Mouse (Mus musculus): ENCODE measurements around the gene Wipf2. TPM values are rescaled to one million over a fixed set of nuclear protein-coding genes. Genes with fewer than 3 reads are reported as not detected.

The Wipf2 gene
- total and polyA plus RNA-seq, 3 experiments: 4.0 to 9.6 (median 9.1) TPM

DNA sequence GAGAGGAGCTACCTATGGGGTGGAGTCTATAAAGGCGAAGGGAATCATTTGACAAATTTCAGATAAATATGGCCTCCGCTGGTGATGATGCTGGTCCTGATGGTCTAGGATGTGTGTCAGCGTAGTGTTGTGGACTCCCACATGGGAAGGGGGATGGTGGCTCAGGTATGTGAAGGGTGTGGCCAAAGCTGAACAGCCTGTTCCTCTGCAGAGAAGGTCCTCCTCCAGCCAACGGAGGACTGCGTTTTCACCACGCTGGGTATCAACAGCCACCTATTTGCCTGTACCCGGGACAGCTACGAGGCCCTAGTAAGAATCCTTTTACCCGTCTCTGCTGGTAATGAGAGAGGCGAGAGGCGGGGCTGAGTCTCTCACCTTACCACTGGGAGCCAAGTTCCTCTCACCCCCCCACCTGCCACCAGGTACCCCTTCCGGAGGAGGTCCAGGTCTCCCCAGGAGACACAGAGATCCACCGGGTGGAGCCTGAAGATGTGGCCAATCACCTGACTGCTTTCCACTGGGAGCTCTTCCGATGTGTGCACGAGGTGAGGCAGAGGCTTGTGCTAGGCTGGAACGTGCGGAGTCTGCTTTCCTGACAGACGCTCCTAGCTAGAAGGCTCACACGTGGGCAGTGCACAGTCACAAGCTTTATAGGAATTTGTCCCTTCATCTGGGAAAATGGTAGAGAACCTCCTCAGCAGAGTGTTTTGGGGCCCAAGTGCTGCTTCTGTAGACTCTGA, 16.4 kb upstream of the Wipf2 start:
- no peak for DNase-seq
- H3K9ac ChIP-seq (ENCODE audit: low read depth, low read length): no peak overlapping the region
- no peaks in the 10 kb centered on the region for H3K36me3 ChIP-seq (ENCODE audit: control insufficient read depth, insufficient read depth, low read length)
- no peaks in the 10 kb centered on the region for H3K79me2 ChIP-seq (replicated peaks; ENCODE audit: control insufficient read depth, insufficient read depth, low read length)
- intact Hi-C loops (cut with DNase I): no loop called here
- H3K27me3 ChIP-seq (ENCODE audit: control insufficient read depth, insufficient read depth, low read length): no peaks in the 10 kb centered on the region
- H3K27ac ChIP-seq: no peak overlapping the region
- 62% methylated on average over 19 of the region's 19 CpGs for WGBS
- no peak overlapping the region for H3K4me3 ChIP-seq
- no peaks in the 10 kb centered on the region for H3K4me1 ChIP-seq (ENCODE audit: control insufficient read depth, insufficient read depth, low read length)
- TF ChIP-seq EP300 (IDR thresholded peaks at IDR 0.05; ENCODE audit: insufficient read depth, low read depth, low read length) (no peak), CTCF (IDR thresholded peaks at IDR 0.05) (no peak), POLR2A (IDR thresholded peaks at IDR 0.05; ENCODE audit: insufficient read depth, low read depth, low read length) (no peak)

DNA sequence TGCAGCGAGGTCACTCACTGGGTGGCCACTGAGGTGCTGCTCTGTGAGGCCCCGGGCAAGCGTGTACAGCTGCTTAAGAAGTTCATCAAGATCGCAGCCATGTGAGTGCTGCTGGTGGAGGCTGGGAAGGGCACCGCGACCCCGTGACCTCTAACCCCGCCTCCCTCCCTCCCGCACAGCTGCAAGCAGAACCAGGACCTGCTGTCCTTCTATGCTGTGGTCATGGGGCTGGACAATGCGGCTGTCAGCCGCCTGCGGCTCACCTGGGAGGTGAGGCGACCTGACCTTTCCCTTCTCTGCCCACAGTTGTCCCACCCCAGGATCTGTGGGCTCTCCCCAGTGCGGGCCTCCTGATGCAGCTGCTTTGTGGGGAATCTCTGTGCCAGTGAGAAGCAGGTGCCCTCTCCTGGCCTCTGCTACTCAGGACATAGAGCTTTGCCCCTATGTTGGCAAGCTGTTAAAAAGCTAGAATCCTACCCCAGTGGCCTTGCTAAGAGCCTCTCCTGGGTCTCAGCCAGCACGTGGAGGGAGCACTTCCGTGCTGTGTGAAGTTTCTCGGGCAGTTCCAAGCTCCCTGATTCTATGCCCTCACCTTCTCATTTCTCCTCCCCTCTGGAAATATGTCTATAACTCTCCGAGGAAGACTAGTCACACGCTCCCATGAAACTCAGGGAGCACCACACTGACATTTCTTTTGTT, 14.1 kb upstream of the Wipf2 start:
- intact Hi-C loops (cut with DNase I): no loop called here
- no peak overlapping the region for H3K9ac ChIP-seq (ENCODE audit: low read depth, low read length)

DNA sequence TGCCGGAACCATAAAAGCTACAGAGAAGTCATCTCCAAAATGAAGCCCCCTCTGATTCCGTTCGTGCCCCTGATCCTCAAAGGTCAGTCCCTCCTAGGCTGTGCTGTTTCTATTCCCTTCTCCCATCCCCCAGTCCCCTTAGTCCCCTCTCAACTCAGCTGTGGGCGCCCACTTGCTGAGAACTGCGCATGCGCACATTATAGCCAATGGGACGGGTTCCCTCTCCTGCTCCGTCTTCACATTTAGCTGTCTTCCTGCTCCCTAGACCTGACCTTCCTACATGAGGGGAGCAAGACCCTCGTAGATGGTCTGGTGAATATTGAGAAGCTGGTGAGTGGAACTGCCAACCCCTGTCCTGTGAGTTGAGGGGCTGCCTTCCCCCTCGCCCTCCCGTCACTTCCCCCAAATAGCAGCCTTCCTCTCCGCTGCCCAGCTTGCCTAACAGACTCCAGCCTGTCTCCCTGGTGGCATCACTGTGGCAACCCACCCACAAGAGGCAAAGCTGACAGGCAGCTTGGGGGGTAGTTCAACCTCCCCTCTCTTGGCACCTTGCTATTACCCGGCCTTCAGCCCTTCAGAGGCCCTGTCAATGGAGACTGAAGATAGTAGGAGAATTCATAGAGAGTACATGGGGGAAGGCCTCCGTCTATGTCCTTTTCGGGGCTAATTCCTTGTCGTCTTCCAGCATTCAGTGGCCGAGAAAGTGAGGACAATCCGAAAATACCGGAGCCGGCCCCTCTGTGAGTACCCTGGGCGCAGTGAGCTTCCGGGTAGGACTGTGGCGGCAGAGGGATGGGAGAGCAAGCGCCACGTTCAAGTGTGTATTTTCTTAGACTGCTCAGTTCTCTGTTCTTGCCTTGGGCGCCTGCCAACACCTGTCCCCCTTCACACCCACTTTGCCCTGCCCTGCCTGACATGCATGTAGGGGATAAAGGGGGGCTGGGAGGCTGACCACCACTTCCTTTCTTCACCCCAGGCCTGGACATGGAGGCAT, 13.0 kb upstream of the Wipf2 start:
- DNase-seq: no peak
- Histone ChIP-seq H3K9ac (ENCODE audit: low read depth, low read length) (no peak overlapping the region), H3K4me3 (no peak overlapping the region), H3K36me3 (ENCODE audit: control insufficient read depth, insufficient read depth, low read length) (no peaks in the 10 kb centered on the region), H3K79me2 (replicated peaks; ENCODE audit: control insufficient read depth, insufficient read depth, low read length) (no peaks in the 10 kb centered on the region), H3K4me1 (ENCODE audit: control insufficient read depth, insufficient read depth, low read length) (no peaks in the 10 kb centered on the region), H3K27ac (no peak overlapping the region), H3K27me3 (ENCODE audit: control insufficient read depth, insufficient read depth, low read length) (no peaks in the 10 kb centered on the region)
- intact Hi-C loops (cut with DNase I): no loop called here
- TF ChIP-seq EP300 (IDR thresholded peaks at IDR 0.05; ENCODE audit: insufficient read depth, low read depth, low read length): no peak
- no peak for TF ChIP-seq CTCF (IDR thresholded peaks at IDR 0.05)
- no peak for TF ChIP-seq POLR2A (IDR thresholded peaks at IDR 0.05; ENCODE audit: insufficient read depth, low read depth, low read length)
- WGBS: 78% methylated on average over 26 of the region's 26 CpGs

More for the DNA sequence above, 14.1 kb upstream of the Wipf2 start:
- no peak overlapping the region for H3K4me3 ChIP-seq
- DNase-seq: no peak
- no peak for TF ChIP-seq CTCF (IDR thresholded peaks at IDR 0.05)
- TF ChIP-seq POLR2A (IDR thresholded peaks at IDR 0.05; ENCODE audit: insufficient read depth, low read depth, low read length): no peak
- TF ChIP-seq EP300 (IDR thresholded peaks at IDR 0.05; ENCODE audit: insufficient read depth, low read depth, low read length): no peak
- H3K36me3 ChIP-seq (ENCODE audit: control insufficient read depth, insufficient read depth, low read length): no peaks in the 10 kb centered on the region
- no peaks in the 10 kb centered on the region for H3K27me3 ChIP-seq (ENCODE audit: control insufficient read depth, insufficient read depth, low read length)
- 23% methylated on average over 19 of the region's 19 CpGs for WGBS
- no peaks in the 10 kb centered on the region for H3K4me1 ChIP-seq (ENCODE audit: control insufficient read depth, insufficient read depth, low read length)
- H3K79me2 ChIP-seq (replicated peaks; ENCODE audit: control insufficient read depth, insufficient read depth, low read length): no peaks in the 10 kb centered on the region
- no peak overlapping the region for H3K27ac ChIP-seq

DNA sequence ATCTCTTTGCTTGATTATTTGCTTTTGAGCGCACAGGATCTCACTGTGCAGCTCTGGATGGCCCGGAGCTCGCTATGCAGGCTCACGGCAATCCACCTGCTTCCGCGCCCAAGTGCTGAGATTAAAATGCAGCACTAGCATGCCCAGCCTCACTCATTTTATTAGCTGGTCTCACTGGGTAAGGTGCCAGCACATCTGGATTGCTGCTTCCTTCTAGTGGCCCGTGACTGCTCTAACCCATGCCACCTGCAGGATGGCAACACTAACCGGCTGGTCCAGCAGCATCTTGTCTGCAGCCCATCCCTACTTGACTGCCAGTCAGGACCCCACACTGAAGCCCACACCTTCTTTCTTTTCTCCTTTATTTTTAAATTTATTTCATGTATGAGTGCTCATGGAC, 9.3 kb upstream of the Wipf2 start:
- no peak overlapping the region for H3K4me3 ChIP-seq
- no peaks in the 10 kb centered on the region for H3K36me3 ChIP-seq (ENCODE audit: control insufficient read depth, insufficient read depth, low read length)
- 90% methylated on average over 8 of the region's 8 CpGs for WGBS
- H3K27me3 ChIP-seq (ENCODE audit: control insufficient read depth, insufficient read depth, low read length): no peaks in the 10 kb centered on the region
- DNase-seq: no peak
- intact Hi-C loops (cut with DNase I): no loop called here
- TF ChIP-seq CTCF (IDR thresholded peaks at IDR 0.05) (peak; percentile 48), EP300 (IDR thresholded peaks at IDR 0.05; ENCODE audit: insufficient read depth, low read depth, low read length) (no peak)
- no peaks in the 10 kb centered on the region for H3K79me2 ChIP-seq (replicated peaks; ENCODE audit: control insufficient read depth, insufficient read depth, low read length)
- no peak overlapping the region for H3K9ac ChIP-seq (ENCODE audit: low read depth, low read length)
- H3K4me1 ChIP-seq (ENCODE audit: control insufficient read depth, insufficient read depth, low read length): no peaks in the 10 kb centered on the region
- no peak overlapping the region for H3K27ac ChIP-seq

DNA sequence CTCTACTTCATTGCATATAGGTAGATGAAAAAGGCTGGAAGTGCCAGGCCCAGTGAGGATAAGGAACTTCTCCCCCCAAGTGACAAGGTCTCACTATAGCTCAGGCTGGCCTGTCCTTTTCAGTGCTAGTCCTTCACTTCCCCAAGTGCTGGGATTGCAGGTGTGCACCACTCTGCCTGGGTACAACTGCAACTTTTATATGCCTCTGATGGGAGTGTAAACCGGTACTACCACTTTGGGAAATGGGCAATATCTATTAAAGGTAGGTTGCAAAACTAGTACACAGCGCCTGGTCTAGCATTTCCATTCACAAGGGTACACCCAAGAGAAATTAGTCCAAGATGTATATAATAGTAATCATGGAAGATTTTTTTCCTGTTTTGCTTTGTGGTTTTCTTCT, 8.8 kb upstream of the Wipf2 start:
- Histone ChIP-seq H3K9ac (ENCODE audit: low read depth, low read length) (no peak overlapping the region), H3K4me1 (ENCODE audit: control insufficient read depth, insufficient read depth, low read length) (no peaks in the 10 kb centered on the region), H3K27ac (no peak overlapping the region), H3K79me2 (replicated peaks; ENCODE audit: control insufficient read depth, insufficient read depth, low read length) (no peaks in the 10 kb centered on the region), H3K4me3 (no peak overlapping the region), H3K36me3 (ENCODE audit: control insufficient read depth, insufficient read depth, low read length) (no peaks in the 10 kb centered on the region), H3K27me3 (ENCODE audit: control insufficient read depth, insufficient read depth, low read length) (no peaks in the 10 kb centered on the region)
- TF ChIP-seq POLR2A (IDR thresholded peaks at IDR 0.05; ENCODE audit: insufficient read depth, low read depth, low read length) (no peak), EP300 (IDR thresholded peaks at IDR 0.05; ENCODE audit: insufficient read depth, low read depth, low read length) (no peak), CTCF (IDR thresholded peaks at IDR 0.05) (no peak)
- intact Hi-C loops (cut with DNase I): loop anchor here (5.0 kb wide), 1 partner anchor 298 kb away; no protein-coding TSS in a partner anchor
- DNase-seq: no peak
- WGBS: 97% methylated on average over 2 of the region's 2 CpGs

Data from heart, adult 2 months (tissue).